Mouse (Mus musculus) embryonic fibroblast, embryonic 13.5 days (primary cell): ENCODE data around the gene Clec2l.

ENCODE experiments used
- CTCF ChIP-seq: IDR thresholded peaks from 2 replicates; pipeline ENCODE4 v1.5.1; 2011; ENCODE audit warnings: mild to moderate bottlenecking, control low read depth, low read length, moderate library complexity, borderline replicate concordance; ENCODE audit not compliant: insufficient read depth
- POLR2A ChIP-seq: IDR thresholded peaks from 2 replicates; pipeline ENCODE4 v1.6.1; 2011; ENCODE audit warnings: low read depth, mild to moderate bottlenecking, control low read depth, low read length, moderate library complexity

- TF ChIP-seq CTCF (no peak), POLR2A (no peak)
These were observed 13.9 kb downstream of the Clec2l start for GRCm38 (mm10) chr6:38676723-38677122.
